Mouse (Mus musculus) megakaryocyte, embryonic 14.5 days (primary cell): ENCODE measurements around the gene Mepe.

ENCODE experiments used
- FLI1 ChIP-seq: IDR thresholded peaks from 2 replicates; pipeline ENCODE4 v1.6.1; 2012; ENCODE audit warnings: low read length, inconsistent platforms, mixed read lengths
- GATA1 ChIP-seq: IDR thresholded peaks from 3 replicates; pipeline ENCODE4 v1.6.1; 2012; ENCODE audit warnings: mixed read lengths, low read length, inconsistent platforms, borderline replicate concordance

- TF ChIP-seq GATA1 (no peak), FLI1 (no peak)
These were observed 30.9 kb upstream of the Mepe start for GRCm38 (mm10) chr5:104294201-104294600.
